Mouse (Mus musculus) retina, adult 2 months (tissue): ENCODE results near the gene Mcfd2.

Experiments
- DNase-seq: peaks from one replicate; pipeline ENCODE4 v3.0.0-alpha.2; 2012; ENCODE audit warnings: low read depth, low spot score

The Mcfd2 gene

DNA sequence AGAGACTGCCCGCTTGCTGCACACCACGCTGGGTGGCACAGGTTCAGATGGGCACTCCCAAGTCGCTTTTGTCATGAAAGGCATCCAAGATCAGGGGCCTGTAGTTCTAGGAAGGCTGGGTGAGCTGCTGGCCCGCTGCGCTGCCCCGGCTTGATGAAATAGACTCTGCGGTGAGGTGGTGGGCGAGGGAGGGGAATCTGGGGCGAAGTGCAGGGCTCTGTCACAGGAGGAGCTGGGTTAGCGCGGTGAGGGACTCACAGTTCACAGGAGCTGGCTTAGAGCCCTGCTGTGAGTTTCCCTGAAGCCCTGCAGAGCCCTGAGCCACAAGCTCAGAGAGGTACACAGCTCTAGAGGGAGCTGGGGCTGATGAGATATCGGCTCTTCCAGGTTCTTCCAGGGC, 22.4 kb upstream of the Mcfd2 start:
- no peak for DNase-seq

DNA sequence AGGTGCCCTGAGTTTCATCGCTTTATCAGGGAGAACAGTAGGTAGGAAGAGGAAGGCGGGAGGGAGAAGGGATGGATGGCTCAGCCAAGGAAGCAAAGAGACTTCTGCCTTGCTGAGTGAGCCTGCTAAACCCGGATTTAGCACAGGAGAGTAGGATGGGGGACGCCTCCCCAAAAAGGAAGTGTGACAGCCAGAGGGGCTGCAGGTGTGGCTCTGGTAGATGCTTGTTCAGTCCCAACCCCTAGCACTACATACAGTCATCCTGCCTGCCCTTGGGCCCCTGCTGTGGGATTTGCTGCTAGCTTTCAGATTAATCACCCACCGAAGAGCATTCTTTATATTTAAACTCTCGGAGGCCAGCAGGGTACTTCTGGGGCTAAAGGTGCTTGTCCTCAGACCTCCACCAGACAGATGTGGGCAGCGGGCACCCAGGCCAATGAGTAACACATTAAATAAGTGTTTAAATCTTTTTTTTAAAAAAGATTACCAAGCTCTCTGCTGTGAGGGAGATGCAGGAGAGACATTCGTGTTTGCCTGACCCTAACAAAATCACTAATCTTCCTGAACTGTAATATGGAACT, 21.6 kb upstream of the Mcfd2 start:
- DNase-seq, result no peak

- DNase-seq, result no peak
Measured at GRCm38 (mm10) chr17:87286481-87287143, 20.9 kb upstream of the Mcfd2 start.

DNA sequence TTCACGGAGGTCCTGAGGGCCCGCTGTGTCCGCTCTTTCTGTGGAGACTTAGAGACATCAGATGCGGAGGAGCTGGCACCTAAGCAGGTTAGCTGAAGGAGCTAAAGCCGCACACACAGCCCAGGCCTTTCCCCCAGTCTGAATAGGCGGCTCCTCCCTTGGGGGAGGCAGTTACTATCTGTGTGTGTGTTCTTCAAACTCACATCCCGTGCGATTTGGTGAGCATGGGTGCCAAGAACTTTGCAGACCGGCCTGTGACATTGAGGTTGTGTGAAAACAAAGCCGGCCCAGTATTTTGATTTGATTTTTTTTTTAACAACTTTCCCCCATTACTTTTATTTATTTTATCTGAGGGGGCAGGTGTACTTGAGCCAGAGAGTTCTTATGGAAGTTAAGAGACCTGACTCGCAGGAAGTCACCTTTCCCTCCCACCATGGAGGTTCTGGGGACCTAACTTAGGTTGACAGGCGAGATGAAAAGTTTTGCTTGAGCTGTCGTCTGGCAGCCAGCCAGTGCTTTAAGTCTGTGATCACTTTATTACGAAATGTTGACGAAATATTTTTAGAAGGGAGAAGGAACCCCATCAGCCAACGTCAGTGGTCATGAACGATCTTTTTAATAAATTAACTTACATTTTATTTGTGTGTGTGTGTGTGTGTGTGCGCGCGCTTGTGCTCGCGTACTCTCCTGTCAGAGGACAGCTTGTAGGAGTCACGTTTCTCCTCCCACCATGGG, 20.2 kb upstream of the Mcfd2 start:
- no peak for DNase-seq

DNA sequence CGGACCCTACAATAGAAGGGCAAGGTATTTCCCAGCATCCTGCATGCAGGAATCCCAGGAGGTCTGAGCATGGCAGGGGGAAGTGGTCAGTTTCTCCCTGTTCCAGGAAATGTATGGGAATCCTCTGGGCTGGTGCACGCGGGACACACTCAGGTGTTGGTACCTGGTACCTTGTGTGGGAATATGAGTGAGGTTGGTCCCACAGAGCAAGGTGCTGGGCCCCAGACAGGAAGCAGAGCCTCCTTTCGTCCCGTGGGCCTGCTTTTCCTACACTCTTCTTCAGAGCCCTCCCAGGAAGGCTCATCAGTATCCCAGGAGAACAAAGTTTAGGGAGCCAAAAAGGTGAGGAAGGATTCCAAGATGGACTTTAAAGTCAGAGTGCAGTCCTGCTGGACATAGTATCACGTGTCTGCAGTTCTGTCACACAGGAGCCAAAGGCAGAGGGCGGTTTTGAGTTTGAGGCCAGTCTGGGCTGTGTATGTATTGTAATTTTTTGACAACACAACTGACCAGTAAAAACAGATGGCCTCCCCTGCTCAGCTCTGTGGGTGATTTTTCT, 18.8 kb upstream of the Mcfd2 start:
- DNase-seq, result no peak

- no peak for DNase-seq
Measured at GRCm38 (mm10) chr17:87283755-87284481, 18.2 kb upstream of the Mcfd2 start.

GRCm38 (mm10) chr17:87283055-87283754, 17.5 kb upstream of the Mcfd2 start:
- DNase-seq, result no peak

- DNase-seq, result peak; percentile 81
Measured at GRCm38 (mm10) chr17:87282706-87283053, 16.9 kb upstream of the Mcfd2 start, which contains the start of gene Ttc7. Ttc7 (plus strand) TSS chr17:87282886.

DNA sequence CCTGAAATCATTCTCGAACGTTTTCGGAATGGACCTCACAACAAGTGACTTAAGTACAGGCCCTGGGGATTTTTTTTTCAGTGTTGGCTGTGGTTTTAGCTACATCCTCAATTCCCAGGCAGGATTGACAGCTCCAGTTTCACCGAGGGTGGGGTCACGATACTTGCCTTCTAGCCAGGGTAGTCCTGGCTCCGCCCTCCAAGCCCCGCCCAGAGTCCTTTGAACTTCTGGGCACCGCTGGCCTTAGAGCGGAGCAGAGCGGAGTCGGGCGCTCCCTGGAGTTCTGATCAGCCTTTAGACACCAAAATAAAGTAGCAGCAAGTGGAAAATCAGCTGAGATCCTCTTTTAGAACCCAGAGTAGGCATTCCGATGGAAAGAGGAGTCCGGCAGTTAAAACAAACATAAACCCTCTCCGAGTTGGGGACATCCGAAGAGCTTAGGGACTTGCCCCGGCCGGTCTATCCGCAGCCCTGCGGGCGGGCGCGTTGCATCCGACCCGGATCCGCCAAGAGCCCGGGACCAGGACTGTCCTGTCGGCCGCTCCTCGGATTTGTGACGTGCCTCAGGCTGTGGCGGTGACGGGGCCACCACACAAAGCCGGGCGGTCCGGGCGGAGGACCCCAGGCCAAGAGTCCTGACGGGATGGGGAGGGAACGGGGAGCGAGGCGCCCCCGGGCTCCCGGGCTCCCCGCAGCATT, 16.4 kb upstream of the Mcfd2 start:
- DNase-seq, result peak; percentile 45

DNA sequence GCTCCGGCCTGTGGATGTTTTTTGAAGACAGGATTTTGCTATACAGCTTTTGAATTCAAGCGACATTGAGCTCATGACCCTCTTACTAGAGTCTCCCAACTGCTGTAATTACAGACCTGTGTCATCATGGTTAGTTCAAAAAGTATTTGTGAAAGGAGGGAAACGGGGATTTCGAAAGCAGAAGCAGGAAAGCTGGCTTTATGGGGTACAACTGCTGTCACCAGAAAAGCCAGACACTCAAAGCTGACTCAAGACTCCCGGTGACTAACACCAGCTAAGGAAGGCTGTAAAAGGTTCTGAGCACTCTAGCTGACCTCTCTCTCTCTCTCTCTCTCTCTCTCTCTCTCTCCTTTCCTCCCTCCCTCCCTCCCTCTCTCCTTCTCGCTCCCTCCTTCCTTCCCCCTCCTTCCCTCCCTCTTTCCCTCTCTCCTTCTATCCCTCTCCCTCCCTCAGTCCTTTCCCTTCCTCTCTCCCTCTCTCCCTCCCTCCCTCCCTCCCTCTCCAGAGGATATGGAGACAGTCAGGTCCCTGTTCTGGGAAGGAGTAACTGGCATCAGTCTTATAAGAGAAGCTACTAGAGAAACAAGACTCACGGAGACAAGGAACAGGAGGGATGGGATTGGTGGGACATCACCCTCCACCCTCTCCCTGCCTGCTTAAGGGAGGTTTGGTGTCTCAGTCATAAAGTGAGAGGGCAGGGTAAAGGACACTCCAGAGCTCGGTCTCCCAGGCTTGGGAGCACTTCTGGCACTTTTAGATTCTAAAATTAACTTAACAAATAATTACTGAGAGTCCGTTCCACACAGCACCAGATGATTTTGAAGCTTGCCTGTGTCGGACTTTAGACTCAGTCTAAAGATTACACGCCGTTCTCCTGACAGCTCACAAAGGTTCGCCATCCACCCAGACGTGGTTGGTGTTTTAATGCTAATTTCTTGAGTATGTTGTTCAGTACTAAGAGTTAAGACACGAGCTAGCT, 9.9 kb upstream of the Mcfd2 start:
- DNase-seq, result no peak

GRCm38 (mm10) chr17:87269454-87269853, 3.7 kb upstream of the Mcfd2 start:
- no peak for DNase-seq

- DNase-seq, result no peak
Measured at GRCm38 (mm10) chr17:87264927-87265791, 576 bp downstream of the Mcfd2 start.

DNA sequence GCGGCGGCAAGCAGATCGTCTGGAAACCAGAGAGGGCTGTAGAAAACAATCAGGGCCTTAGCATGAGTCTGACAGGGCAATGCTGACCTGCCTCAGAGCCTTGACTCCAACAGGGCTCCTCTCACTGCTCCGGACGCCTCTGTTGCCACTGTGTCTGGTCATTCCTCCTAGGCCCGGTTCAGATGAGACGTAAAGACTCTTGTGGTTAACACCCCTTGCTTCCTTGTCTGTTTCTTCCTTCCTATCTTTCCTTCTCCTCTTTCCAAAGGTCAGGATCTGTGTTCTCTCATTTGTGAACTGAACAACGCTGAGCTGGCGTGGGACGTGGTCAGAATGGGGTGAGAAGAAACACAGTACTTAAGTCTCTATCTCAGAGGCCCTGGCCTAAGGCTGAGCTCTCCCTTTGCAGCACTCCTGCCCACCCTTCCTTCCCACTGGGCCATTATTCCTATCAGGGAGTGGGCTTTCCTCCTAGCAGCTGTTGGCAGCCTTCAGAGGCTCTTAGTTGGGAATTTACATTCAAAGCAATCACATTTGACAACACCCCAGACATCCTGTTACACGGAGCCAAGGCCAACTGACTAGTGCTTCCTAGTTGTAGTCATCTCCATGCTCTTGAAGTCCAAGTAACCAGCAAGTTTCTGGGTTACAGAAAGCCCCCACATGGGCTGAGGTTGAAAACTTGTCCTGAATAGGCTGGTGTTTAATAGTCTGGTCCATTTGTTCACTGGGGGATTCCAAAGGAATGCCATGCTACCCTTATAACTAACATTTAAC, 1.5 kb downstream of the Mcfd2 start:
- no peak for DNase-seq

DNA sequence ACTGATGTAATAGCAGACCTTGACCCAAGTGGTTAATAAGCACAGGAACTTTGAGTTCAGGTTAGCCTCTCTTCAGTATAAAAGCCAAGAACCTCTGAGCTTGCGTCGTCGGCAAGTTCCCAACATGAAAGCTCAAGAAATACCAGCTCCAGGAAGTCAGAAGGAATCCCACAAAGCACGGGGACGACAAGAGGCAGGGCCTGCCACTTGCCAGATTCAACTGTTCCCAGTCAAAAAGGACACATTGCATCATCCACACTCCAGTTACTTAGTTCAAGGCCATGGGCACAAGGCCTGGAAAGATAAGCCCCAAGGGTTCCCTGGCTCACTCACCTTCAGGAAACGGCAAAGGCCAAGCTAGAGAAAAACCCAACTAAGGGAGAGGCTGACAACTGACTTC, 2.3 kb downstream of the Mcfd2 start:
- DNase-seq, result no peak

GRCm38 (mm10) chr17:87255672-87256071, 10.1 kb downstream of the Mcfd2 start:
- no peak for DNase-seq

- DNase-seq, result no peak
Measured at GRCm38 (mm10) chr17:87254384-87254783, 11.4 kb downstream of the Mcfd2 start.

- no peak for DNase-seq
Measured at GRCm38 (mm10) chr17:87246103-87246502, 19.6 kb downstream of the Mcfd2 start.

- no peak for DNase-seq
Measured at GRCm38 (mm10) chr17:87237826-87238225, 27.9 kb downstream of the Mcfd2 start.
